Mouse (Mus musculus): ENCODE measurements around the gene Ptger3. TPM values are rescaled to one million over a fixed set of nuclear protein-coding genes. Genes with fewer than 3 reads are reported as not detected.

The Ptger3 gene
- polyA plus RNA-seq, 1 experiment from 2014 or later, result 27.8 TPM

DNA sequence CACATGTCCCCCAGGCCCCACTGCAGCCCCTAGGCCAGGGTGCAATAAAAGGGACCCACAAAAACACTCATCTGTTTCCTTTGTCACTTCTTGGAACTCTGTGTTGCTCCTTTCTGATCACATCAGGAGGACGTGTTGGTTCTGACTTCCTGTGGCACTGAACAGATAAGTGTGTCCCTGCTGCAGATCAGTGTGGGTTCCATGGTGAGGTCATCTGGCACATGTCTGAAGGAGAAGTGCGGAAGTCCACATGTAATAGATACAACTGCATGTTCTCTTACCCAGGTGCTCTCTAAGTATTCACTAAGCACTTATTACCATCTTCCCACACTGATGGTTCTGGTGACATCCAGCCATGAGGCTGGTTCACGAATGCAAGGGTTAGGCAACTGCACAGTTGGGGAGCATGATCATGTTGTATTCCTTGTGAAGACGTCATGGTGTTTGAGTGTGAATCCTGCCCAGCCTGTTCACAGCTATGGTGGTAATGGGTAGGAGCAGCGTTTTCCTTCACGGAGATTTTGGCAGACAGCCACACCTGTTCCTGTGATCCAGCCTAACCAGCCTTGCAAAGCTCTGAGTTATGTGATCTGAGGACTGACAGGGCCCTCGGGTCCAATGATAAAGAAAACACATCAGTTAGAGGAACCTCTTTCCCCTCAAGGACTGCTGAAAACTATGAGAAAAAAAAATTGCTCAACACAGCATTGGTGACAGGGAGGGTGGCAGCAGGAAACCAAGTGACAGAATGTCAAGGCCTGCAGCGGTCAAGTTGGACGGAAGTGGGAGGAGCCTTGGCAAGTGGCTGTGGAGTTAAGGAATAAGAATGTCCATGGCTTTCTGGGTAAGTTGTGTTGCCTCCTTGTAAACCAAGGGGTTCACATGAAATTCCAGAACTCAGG is 9.0 kb downstream of the Ptger3 start:
- H3K27me3 ChIP-seq (ENCODE audit: insufficient read depth, low read length), result no peaks in the 10 kb centered on the region
- no peak overlapping the region for H3K4me3 ChIP-seq (replicated peaks; ENCODE audit: low read depth, low read length)
- H3K27ac ChIP-seq, result no peak overlapping the region
- no peak overlapping the region for H3K4me2 ChIP-seq (ENCODE audit: low read length)
- no peaks in the 10 kb centered on the region for H3K36me3 ChIP-seq (ENCODE audit: insufficient read depth, low read length)
- ATAC-seq (replicated peaks; ENCODE audit: low FRiP score, low read depth) (0 out of 2 replicates have a peak, but pooled peaks have one; percentile 25), DNase-seq (ENCODE audit: low spot score) (peak; percentile 26)
- no peaks in the 10 kb centered on the region for H3K9me3 ChIP-seq (replicated peaks; ENCODE audit: low read length)
- no peak for TF ChIP-seq CTCF (IDR thresholded peaks at IDR 0.05; ENCODE audit: low read depth)
- H3K9ac ChIP-seq (ENCODE audit: low read depth, low read length), result no peak overlapping the region
- H3K4me1 ChIP-seq (replicated peaks; ENCODE audit: insufficient read depth, low read length), result no peaks in the 10 kb centered on the region
- 54% methylated on average over 9 of the region's 9 CpGs for WGBS

DNA sequence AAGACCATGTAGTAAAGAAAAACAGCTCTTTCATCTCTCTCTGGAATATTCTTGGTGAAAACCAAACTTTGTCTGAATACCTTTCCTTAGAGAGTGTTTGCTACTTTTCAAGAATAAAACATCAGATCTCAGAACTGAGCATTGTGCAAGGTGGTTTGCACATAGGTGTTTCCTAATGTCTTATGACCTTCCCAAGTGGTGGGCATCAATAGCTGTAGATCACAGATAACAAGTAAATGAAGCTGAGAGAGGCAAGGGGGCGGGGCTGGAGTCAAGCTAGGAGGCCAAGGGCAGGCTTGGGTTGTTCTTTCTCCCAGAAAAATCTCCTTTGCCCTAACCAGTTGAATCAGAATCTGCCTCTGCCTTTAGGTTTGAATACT is 9.6 kb downstream of the Ptger3 start:
- H3K4me3 ChIP-seq (replicated peaks; ENCODE audit: low read depth, low read length), result no peak overlapping the region
- ATAC-seq (replicated peaks; ENCODE audit: low FRiP score, low read depth) (no peak), DNase-seq (ENCODE audit: low spot score) (no peak)
- no peak overlapping the region for H3K4me2 ChIP-seq (ENCODE audit: low read length)
- H3K27ac ChIP-seq, result no peak overlapping the region
- 97% methylated on average over 1 of the region's 1 CpGs for WGBS
- no peak overlapping the region for H3K9ac ChIP-seq (ENCODE audit: low read depth, low read length)
- H3K4me1 ChIP-seq (replicated peaks; ENCODE audit: insufficient read depth, low read length), result no peaks in the 10 kb centered on the region
- no peaks in the 10 kb centered on the region for H3K9me3 ChIP-seq (replicated peaks; ENCODE audit: low read length)
- H3K36me3 ChIP-seq (ENCODE audit: insufficient read depth, low read length), result no peaks in the 10 kb centered on the region
- H3K27me3 ChIP-seq (ENCODE audit: insufficient read depth, low read length), result no peaks in the 10 kb centered on the region
- TF ChIP-seq CTCF (IDR thresholded peaks at IDR 0.05; ENCODE audit: low read depth), result no peak

- Histone ChIP-seq H3K9me3 (replicated peaks; ENCODE audit: low read length) (no peaks in the 10 kb centered on the region), H3K4me3 (replicated peaks; ENCODE audit: low read depth, low read length) (no peak overlapping the region), H3K27ac (no peak overlapping the region), H3K27me3 (ENCODE audit: insufficient read depth, low read length) (no peaks in the 10 kb centered on the region), H3K9ac (ENCODE audit: low read depth, low read length) (no peak overlapping the region), H3K4me2 (ENCODE audit: low read length) (no peak overlapping the region), H3K4me1 (replicated peaks; ENCODE audit: insufficient read depth, low read length) (no peaks in the 10 kb centered on the region), H3K36me3 (ENCODE audit: insufficient read depth, low read length) (no peaks in the 10 kb centered on the region)
- WGBS, result 74% methylated on average over 1 of the region's 1 CpGs
- no peak for DNase-seq (ENCODE audit: low spot score)
- no peak for ATAC-seq (replicated peaks; ENCODE audit: low FRiP score, low read depth)
- no peak for TF ChIP-seq CTCF (IDR thresholded peaks at IDR 0.05; ENCODE audit: low read depth)
These were observed 10.2 kb downstream of the Ptger3 start for GRCm38 (mm10) chr3:157576862-157577261.

DNA sequence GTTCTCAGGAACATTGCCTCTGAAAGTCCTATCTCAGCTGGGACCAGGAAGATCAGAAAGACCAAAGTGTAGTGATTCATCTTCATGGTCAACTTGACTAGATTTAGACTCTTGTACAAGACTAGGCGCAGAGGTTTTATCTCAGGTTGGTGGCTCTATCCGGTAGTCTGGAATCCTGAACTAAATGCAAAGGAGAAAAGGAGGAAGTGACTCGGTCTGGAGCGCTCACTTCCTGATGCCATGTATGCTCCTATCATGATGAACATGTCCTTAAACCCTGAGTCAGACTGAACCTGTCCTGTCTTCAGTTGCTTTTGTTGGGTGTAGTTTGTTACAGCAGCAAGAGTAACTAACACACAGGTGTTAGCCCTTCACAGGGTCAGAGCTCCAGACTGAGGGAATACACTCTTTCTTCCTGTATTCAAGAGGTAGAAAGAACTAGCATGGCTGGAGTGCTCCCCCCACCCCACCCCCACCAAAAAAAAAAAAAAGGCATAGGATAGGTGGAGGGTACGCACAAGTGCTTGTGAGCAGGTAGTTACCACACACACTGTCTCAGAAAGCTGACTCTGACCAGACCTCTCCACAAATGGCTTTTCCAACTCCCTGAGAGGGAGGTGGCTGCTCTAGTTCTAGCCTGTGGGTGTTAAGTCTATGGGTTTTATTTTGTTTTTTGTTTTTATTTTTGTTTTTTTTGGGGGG is 11.9 kb downstream of the Ptger3 start:
- H3K4me2 ChIP-seq (ENCODE audit: low read length), result no peak overlapping the region
- ATAC-seq (replicated peaks; ENCODE audit: low FRiP score, low read depth), result no peak
- H3K4me3 ChIP-seq (replicated peaks; ENCODE audit: low read depth, low read length), result no peak overlapping the region
- H3K27me3 ChIP-seq (ENCODE audit: insufficient read depth, low read length), result no peaks in the 10 kb centered on the region
- H3K9me3 ChIP-seq (replicated peaks; ENCODE audit: low read length), result no peaks in the 10 kb centered on the region
- no peak for TF ChIP-seq CTCF (IDR thresholded peaks at IDR 0.05; ENCODE audit: low read depth)
- no peak overlapping the region for H3K27ac ChIP-seq
- no peaks in the 10 kb centered on the region for H3K36me3 ChIP-seq (ENCODE audit: insufficient read depth, low read length)
- DNase-seq (ENCODE audit: low spot score), result no peak
- 86% methylated on average over 5 of the region's 5 CpGs for whole genome bisulfite sequencing
- H3K9ac ChIP-seq (ENCODE audit: low read depth, low read length), result no peak overlapping the region
- no peaks in the 10 kb centered on the region for H3K4me1 ChIP-seq (replicated peaks; ENCODE audit: insufficient read depth, low read length)

GRCm38 (mm10) chr3:157579376-157579775 is 12.7 kb downstream of the Ptger3 start:
- 56% methylated on average over 2 of the region's 2 CpGs for WGBS
- H3K27ac ChIP-seq, result no peak overlapping the region

GRCm38 (mm10) chr3:157580299-157580698 is 13.6 kb downstream of the Ptger3 start:
- no peak for ATAC-seq (replicated peaks; ENCODE audit: low FRiP score, low read depth)

More at GRCm38 (mm10) chr3:157579376-157579775, 12.7 kb downstream of the Ptger3 start:
- H3K4me2 ChIP-seq (ENCODE audit: low read length), result no peak overlapping the region
- TF ChIP-seq CTCF (IDR thresholded peaks at IDR 0.05; ENCODE audit: low read depth), result no peak
- ATAC-seq (replicated peaks; ENCODE audit: low FRiP score, low read depth), result no peak
- no peaks in the 10 kb centered on the region for H3K9me3 ChIP-seq (replicated peaks; ENCODE audit: low read length)
- no peak for DNase-seq (ENCODE audit: low spot score)
- no peaks in the 10 kb centered on the region for H3K4me1 ChIP-seq (replicated peaks; ENCODE audit: insufficient read depth, low read length)
- no peak overlapping the region for H3K4me3 ChIP-seq (replicated peaks; ENCODE audit: low read depth, low read length)
- H3K9ac ChIP-seq (ENCODE audit: low read depth, low read length), result no peak overlapping the region
- H3K36me3 ChIP-seq (ENCODE audit: insufficient read depth, low read length), result no peaks in the 10 kb centered on the region
- no peaks in the 10 kb centered on the region for H3K27me3 ChIP-seq (ENCODE audit: insufficient read depth, low read length)

More at GRCm38 (mm10) chr3:157580299-157580698, 13.6 kb downstream of the Ptger3 start:
- H3K4me3 ChIP-seq (replicated peaks; ENCODE audit: low read depth, low read length), result no peak overlapping the region
- no peak overlapping the region for H3K27ac ChIP-seq
- no peaks in the 10 kb centered on the region for H3K27me3 ChIP-seq (ENCODE audit: insufficient read depth, low read length)
- WGBS, result 63% methylated on average over 4 of the region's 4 CpGs
- no peaks in the 10 kb centered on the region for H3K4me1 ChIP-seq (replicated peaks; ENCODE audit: insufficient read depth, low read length)
- no peak overlapping the region for H3K4me2 ChIP-seq (ENCODE audit: low read length)
- no peaks in the 10 kb centered on the region for H3K9me3 ChIP-seq (replicated peaks; ENCODE audit: low read length)
- H3K9ac ChIP-seq (ENCODE audit: low read depth, low read length), result no peak overlapping the region
- H3K36me3 ChIP-seq (ENCODE audit: insufficient read depth, low read length), result no peaks in the 10 kb centered on the region
- DNase-seq (ENCODE audit: low spot score), result no peak
- no peak for TF ChIP-seq CTCF (IDR thresholded peaks at IDR 0.05; ENCODE audit: low read depth)
